Mouse (Mus musculus): ENCODE results near the gene Adrm1.

Gene Adrm1

DNA sequence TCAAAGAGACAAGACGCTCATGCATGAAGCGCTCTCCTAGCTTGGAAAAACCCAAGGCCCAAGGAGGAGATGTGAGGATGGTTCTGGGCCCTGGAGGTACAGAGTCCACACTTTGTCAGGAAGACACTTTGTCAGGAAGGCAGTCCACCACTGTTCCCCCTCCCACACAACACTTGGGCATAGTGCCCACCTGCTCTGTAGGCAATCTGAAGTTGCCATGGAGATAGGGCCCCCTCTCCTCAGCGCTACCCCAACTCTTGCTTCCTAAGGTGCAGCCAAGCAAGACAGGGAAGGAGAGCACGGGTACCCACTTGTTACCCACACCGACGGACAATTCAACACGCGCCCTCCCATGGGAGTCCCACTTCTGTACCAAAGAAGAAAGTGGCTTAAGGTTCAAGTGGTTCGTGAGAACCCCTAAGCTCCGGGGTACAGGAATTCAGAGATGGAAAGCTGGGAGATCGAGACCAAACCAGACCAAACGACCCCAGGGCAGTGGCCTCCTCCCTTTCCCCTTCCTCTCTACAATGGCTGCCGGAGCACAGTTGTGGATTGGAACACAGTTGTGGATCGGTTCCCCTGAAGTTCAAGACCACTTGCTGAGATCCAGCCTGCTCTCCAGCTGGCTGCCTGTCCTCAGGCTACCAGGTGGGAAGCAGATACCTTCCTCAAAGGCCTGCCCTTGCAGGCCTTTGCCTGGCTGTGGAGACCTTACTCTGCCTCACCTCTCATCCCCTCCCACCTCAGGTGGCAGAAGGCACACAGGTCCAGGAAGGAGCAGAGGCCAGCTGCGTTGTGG is 48.1 kb downstream of the Adrm1 start:
- DNase-seq = no peak

DNA sequence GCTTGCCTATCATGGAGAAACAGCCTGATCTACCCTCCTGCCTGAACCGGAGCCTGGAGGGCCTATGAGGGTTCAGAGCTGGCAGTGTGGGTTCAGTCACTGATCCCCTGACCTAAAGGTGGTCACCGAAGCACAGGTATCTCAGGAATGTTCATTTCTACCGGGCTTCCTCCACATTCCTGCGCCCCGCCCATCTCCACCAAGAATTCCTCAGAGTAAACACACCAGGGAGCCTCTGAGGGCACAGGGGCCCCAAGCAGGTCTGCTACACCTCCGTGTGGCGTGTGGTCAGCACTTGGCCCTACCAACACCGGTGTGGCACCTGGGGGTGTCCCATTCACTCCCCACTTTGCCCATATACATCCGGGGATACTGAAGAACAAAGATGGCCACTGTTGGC is 48.9 kb downstream of the Adrm1 start:
- DNase-seq = no peak

DNA sequence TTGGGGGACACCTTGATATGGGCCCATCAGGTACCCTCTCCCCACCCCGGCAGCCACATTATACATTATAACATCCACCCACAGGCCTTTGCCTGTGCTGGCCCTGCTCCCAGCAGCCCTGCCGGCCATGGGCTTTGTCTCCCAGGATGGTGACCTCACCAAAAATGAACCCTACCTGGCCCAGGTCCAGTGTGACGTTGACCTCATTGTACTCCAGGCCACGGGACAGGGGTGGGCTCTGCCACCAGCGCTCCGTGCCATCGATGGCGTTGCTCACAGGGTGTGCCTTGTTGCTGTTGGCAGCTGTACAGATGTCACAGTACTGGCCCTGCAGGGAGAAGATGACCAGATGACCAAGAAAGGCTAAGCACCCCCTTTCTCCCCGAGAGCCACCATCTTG is 49.8 kb downstream of the Adrm1 start:
- no peak for DNase-seq

DNA sequence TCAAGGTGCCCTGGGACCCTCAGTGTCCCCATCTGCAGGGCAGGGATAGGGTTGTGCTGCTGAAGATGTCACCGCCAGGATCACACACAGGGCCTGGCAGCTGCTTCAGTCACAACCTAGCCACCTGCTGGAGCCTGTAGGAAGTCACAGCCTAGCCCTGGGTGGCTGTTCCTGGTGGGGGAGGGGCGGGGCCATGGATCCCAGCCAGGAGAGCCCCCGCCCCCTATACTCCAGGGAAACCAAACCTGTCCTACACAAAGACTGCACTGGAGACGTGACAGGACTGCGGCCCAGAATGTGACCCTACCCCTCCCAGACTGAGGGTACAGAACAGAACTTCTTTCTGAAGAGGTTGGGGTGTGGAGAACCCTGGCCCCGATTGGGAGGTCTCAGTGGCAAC is 51.0 kb downstream of the Adrm1 start:
- DNase-seq = no peak

DNA sequence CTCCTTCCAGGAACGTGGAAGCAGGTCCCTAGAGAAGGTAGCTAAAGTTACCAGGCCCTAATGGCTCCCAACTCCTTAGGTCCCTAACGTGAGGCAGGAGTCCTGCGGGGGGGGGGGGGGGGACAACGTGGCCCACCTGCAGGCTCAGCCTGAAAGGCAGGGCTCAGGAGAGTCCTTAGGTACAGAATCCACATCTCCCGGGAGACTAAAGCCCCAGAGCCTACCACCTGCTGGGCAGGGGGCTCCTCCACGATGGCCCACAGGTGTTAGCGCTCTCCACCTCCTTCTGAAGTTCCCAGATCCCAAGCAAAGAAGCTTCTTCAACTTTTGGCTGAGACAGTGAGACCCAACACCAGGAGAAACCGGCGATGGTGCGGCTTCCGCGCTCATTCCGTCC is 53.4 kb downstream of the Adrm1 start:
- DNase-seq = no peak

DNA sequence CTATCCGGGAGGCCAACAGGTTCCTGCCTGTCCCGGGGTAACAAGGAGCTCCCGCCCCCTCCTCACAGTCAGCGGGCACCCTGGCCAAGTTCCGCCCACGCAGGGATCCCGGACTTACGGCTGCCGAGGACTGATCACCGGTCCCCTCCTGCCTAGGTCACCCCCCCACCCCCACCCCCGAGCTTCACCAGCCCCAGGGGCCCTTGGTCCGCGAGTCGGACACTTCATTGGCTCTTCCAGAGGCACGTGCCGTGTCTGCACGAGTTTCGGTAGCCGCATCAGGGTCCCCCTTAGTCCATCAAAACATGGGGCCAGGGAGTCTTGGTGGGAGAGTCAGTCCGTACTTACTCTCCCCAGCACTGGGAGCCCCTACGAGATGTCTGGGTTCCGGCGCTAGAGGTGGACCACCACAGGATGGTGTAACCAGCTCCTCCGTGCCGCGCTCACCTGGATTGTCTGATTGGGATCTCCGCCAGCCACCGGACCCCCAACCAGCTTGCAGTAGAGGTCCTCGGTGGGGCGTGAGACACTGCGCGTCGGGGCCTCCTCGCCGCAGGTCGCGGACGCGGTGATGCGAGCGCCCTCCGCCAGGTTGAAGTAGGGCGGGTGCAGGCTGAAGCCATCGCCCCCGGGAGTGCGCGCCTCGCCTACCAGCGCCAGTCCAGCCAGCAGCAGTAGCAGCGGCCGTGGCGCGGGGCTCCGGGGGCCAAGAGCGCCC is 53.9 kb downstream of the Adrm1 start:
- DNase-seq = peak; percentile 53 to 55

Measured in cerebellum, postnatal 25 days (tissue).